Mouse (Mus musculus) hindbrain, postnatal 0 days (tissue): Measurements from ENCODE around the gene Edn2. TPM values are rescaled to one million over a fixed set of nuclear protein-coding genes. Genes with fewer than 3 reads are reported as not detected.

ENCODE experiments used
- ATAC-seq: fragments of 200-750 bp; cut with Nextera tagmentation; 2 replicates; pipeline ENCODE4 v1.8.0; 2017; ENCODE audit warnings: mild to moderate bottlenecking, moderate TSS enrichment, moderate library complexity
- DNase-seq: peaks from one replicate; pipeline ENCODE4 v3.0.0-alpha.2; 2015; ENCODE audit warnings: low spot score
- H3K27ac ChIP-seq: fragments of 300-500 bp; sonication (generic); 2 replicates; pipeline ENCODE4 v1.5.1; 2014; ENCODE audit warnings: mild to moderate bottlenecking
- H3K27me3 ChIP-seq: fragments of 300-500 bp; sonication (generic); 2 replicates; pipeline ENCODE4 v1.6.1; 2014; ENCODE audit warnings: low read length, mixed read lengths; ENCODE audit not compliant: insufficient read depth
- H3K36me3 ChIP-seq: fragments of 300-500 bp; sonication (generic); 2 replicates; pipeline ENCODE4 v1.6.1; 2014; ENCODE audit warnings: low read length, mixed read lengths; ENCODE audit not compliant: insufficient read depth
- H3K4me1 ChIP-seq: fragments of 300-500 bp; sonication (generic); 2 replicates; pipeline ENCODE4 v1.6.1; 2014; ENCODE audit warnings: antibody characterized with exemption, low read length, mixed read lengths; ENCODE audit not compliant: insufficient read depth
- H3K4me2 ChIP-seq: fragments of 300-500 bp; sonication (generic); 2 replicates; pipeline ENCODE4 v1.6.1; 2014; ENCODE audit warnings: low read depth, mild to moderate bottlenecking, low read length, moderate library complexity, mixed read lengths
- H3K4me3 ChIP-seq: fragments of 300-500 bp; sonication (generic); 2 replicates; pipeline ENCODE4 v1.5.1; 2014; ENCODE audit warnings: low read length
- H3K9ac ChIP-seq: fragments of 300-500 bp; sonication (generic); replicated peaks from 2 replicates; pipeline ENCODE4 v1.6.1; 2014; ENCODE audit warnings: mild to moderate bottlenecking, low read length, moderate library complexity, mixed read lengths
- H3K9me3 ChIP-seq: fragments of 300-500 bp; sonication (generic); 2 replicates; pipeline ENCODE4 v1.6.1; 2016; ENCODE audit warnings: low read length, mixed read lengths
- CTCF ChIP-seq: IDR thresholded peaks from 2 replicates; pipeline ENCODE4 v1.5.1; 2016; ENCODE audit warnings: antibody characterized with exemption, control low read depth, low read depth
- WGBS: fragments of 180-500 bp; shearing (Covaris S2); extraction: QIAGEN DNeasy Blood & Tissue Kit; methylation state at CpG from one replicate; pipeline ENCODE4 v1.1.7; 2014; 5-methylcytosine and 5-hydroxymethylcytosine counted together
- polyA plus RNA-seq: library from polyadenylated mRNA; unstranded; fragments of >200 nt; fragmentation: Nextera tagmentation; extraction: Ambion mirVana; gene quantifications from 2 replicates; pipeline ENCODE4 v1.2.1, GENCODE M21; 2015
- total RNA-seq: library from RNA; depleted of rRNA; stranded (reverse); fragments of >200 nt; gene quantifications from 2 replicates; pipeline ENCODE4 v1.2.3, GENCODE M21; 2014

Gene Edn2
- total and polyA plus RNA-seq, 2 experiments from 2014 or later = 0.25 to 0.94 TPM

- Histone ChIP-seq H3K4me1 (peaks cover 4% of the 10 kb centered on the region; the same call in 1 of the 2 replicates), H3K27me3 (0 out of 2 replicates have a peak, but pooled peaks cover 4% of the 10 kb centered on the region), H3K9ac (no peak overlapping the region), H3K4me2 (no peak overlapping the region), H3K36me3 (no peaks in the 10 kb centered on the region), H3K27ac (no peak overlapping the region), H3K4me3 (no peak overlapping the region), H3K9me3 (no peaks in the 10 kb centered on the region)
- DNase-seq (peak; percentile 42), ATAC-seq (no peak)
- 14% methylated on average over 4 of the region's 4 CpGs for WGBS
- peak; percentile 68 for TF ChIP-seq CTCF
Measured at GRCm38 (mm10) chr4:120186934-120187333, 25.9 kb downstream of the Edn2 start.

GRCm38 (mm10) chr4:120188204-120188603 is 27.2 kb downstream of the Edn2 start:
- Histone ChIP-seq H3K4me2 (no peak overlapping the region), H3K9me3 (no peaks in the 10 kb centered on the region), H3K27ac (peak overlapping the region; percentile 76; the same call in 1 of the 2 replicates), H3K36me3 (no peaks in the 10 kb centered on the region), H3K9ac (no peak overlapping the region), H3K4me3 (no peak overlapping the region), H3K4me1 (peaks cover 4% of the 10 kb centered on the region; the same call in 1 of the 2 replicates), H3K27me3 (0 out of 2 replicates have a peak, but pooled peaks cover 4% of the 10 kb centered on the region)
- peak; percentile 1; the same call in 1 of the 2 replicates for ATAC-seq
- no peak for DNase-seq
- 59% methylated on average over 6 of the region's 6 CpGs for WGBS
- TF ChIP-seq CTCF = no peak

GRCm38 (mm10) chr4:120188651-120189161 is 27.7 kb downstream of the Edn2 start:
- peak; percentile 97 for ATAC-seq
- Histone ChIP-seq H3K4me3 (no peak overlapping the region), H3K4me2 (no peak overlapping the region), H3K9ac (no peak overlapping the region), H3K9me3 (no peaks in the 10 kb centered on the region), H3K27me3 (0 out of 2 replicates have a peak, but pooled peaks cover 4% of the 10 kb centered on the region), H3K36me3 (no peaks in the 10 kb centered on the region), H3K27ac (peak overlapping the region; percentile 76; the same call in 1 of the 2 replicates), H3K4me1 (peaks cover 4% of the 10 kb centered on the region; the same call in 1 of the 2 replicates)
- DNase-seq = peak; percentile 92
- WGBS = 18% methylated on average over 10 of the region's 10 CpGs
- TF ChIP-seq CTCF = 0 out of 2 replicates have a peak, but pooled peaks have one; percentile 2

- H3K4me2 ChIP-seq = no peak overlapping the region
- TF ChIP-seq CTCF = no peak
- H3K4me3 ChIP-seq = no peak overlapping the region
- H3K27me3 ChIP-seq = peaks cover 4% of the 10 kb centered on the region; the same call in 1 of the 2 replicates
- H3K9ac ChIP-seq = no peak overlapping the region
- ATAC-seq (peak; percentile 66), DNase-seq (peak; percentile 83)
- H3K9me3 ChIP-seq = no peaks in the 10 kb centered on the region
- peak overlapping the region; percentile 76; the same call in 1 of the 2 replicates for H3K27ac ChIP-seq
- WGBS = 10% methylated on average over 2 of the region's 2 CpGs
- peaks cover 4% of the 10 kb centered on the region; the same call in 1 of the 2 replicates for H3K4me1 ChIP-seq
- no peaks in the 10 kb centered on the region for H3K36me3 ChIP-seq
Measured at GRCm38 (mm10) chr4:120189941-120190340, 28.9 kb downstream of the Edn2 start.

GRCm38 (mm10) chr4:120191987-120192386 is 31.0 kb downstream of the Edn2 start:
- no peak overlapping the region for H3K9ac ChIP-seq
- H3K4me2 ChIP-seq = no peak overlapping the region
- no peaks in the 10 kb centered on the region for H3K36me3 ChIP-seq
- H3K4me3 ChIP-seq = no peak overlapping the region
- ATAC-seq = no peak
- DNase-seq = no peak
- no peaks in the 10 kb centered on the region; the same call in 1 of the 2 replicates for H3K27me3 ChIP-seq
- TF ChIP-seq CTCF = no peak
- H3K27ac ChIP-seq = no peak overlapping the region
- H3K9me3 ChIP-seq = no peaks in the 10 kb centered on the region
- WGBS = 84% methylated on average over 2 of the region's 2 CpGs
- peaks cover 4% of the 10 kb centered on the region; the same call in 1 of the 2 replicates for H3K4me1 ChIP-seq

- no peaks in the 10 kb centered on the region; the same call in 1 of the 2 replicates for H3K27me3 ChIP-seq
- no peaks in the 10 kb centered on the region for H3K36me3 ChIP-seq
- H3K4me1 ChIP-seq = peaks cover 4% of the 10 kb centered on the region; the same call in 1 of the 2 replicates
- TF ChIP-seq CTCF = no peak
- 84% methylated on average over 5 of the region's 5 CpGs for WGBS
- H3K9me3 ChIP-seq = no peaks in the 10 kb centered on the region
- H3K4me2 ChIP-seq = no peak overlapping the region
- H3K9ac ChIP-seq = no peak overlapping the region
- no peak for ATAC-seq
- no peak overlapping the region for H3K4me3 ChIP-seq
- H3K27ac ChIP-seq = no peak overlapping the region
- DNase-seq = no peak
Measured at GRCm38 (mm10) chr4:120194026-120194425, 33.0 kb downstream of the Edn2 start.

- Histone ChIP-seq H3K36me3 (no peaks in the 10 kb centered on the region), H3K4me1 (peaks cover 4% of the 10 kb centered on the region; the same call in 1 of the 2 replicates), H3K9ac (no peak overlapping the region), H3K9me3 (no peaks in the 10 kb centered on the region), H3K4me2 (no peak overlapping the region), H3K27me3 (no peaks in the 10 kb centered on the region; the same call in 1 of the 2 replicates), H3K4me3 (no peak overlapping the region), H3K27ac (no peak overlapping the region)
- TF ChIP-seq CTCF = peak; percentile 19; the same call in 1 of the 2 replicates
- no peak for DNase-seq
- no peak for ATAC-seq
Measured at GRCm38 (mm10) chr4:120194965-120195364, 34.0 kb downstream of the Edn2 start.
